Mouse (Mus musculus): ENCODE measurements around the gene Olfr49. TPM values are rescaled to one million over a fixed set of nuclear protein-coding genes. Genes with fewer than 3 reads are reported as not detected.
A peak's percentile ranks its signal among the peaks of the same experiment; 100 is the strongest.

The Olfr49 gene
- polyA plus RNA-seq, 1 experiment from 2014 or later, result not detected

DNA sequence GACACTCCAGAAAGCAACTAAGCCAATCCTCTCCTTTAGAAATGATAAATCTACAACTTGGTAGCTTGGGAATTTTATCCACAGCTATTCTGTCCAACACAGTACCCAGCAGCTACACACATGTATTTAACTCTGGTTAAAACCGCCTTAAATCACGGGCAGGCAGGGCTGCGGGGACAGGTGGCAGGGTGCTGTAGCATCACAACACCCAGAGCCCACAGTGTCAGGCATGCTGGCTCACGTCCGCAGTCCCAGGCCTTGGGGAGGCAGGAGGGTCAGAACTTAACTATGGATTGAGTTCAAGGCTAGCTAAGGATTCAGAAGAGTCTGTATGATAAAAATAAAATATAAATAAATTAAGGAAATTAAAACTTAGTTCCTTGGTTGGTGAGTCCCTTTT, 47.9 kb downstream of the Olfr49 start:
- Histone ChIP-seq H3K27me3 (replicated peaks; ENCODE audit: control insufficient read depth, insufficient read depth, low read length) (no peaks in the 10 kb centered on the region), H3K4me2 (ENCODE audit: low read length) (no peak overlapping the region), H3K4me1 (ENCODE audit: control insufficient read depth, insufficient read depth, low read depth, low read length) (peaks cover 2% of the 10 kb centered on the region; the same call in 1 of the 2 replicates), H3K36me3 (ENCODE audit: control insufficient read depth, insufficient read depth, low read length) (peaks cover 15% of the 10 kb centered on the region), H3K9me3 (ENCODE audit: control insufficient read depth, low read length) (no peaks in the 10 kb centered on the region), H3K27ac (ENCODE audit: low read depth, low read length) (no peak overlapping the region), H3K9ac (ENCODE audit: low read depth, low read length) (no peak overlapping the region), H3K4me3 (ENCODE audit: low read length) (no peak overlapping the region)
- WGBS, result 85% methylated on average over 5 of the region's 5 CpGs
- ATAC-seq, result no peak

GRCm38 (mm10) chr14:54235825-54236540, 48.8 kb downstream of the Olfr49 start:
- H3K9ac ChIP-seq (ENCODE audit: low read depth, low read length), result no peak overlapping the region
- no peak for ATAC-seq
- H3K4me1 ChIP-seq (ENCODE audit: control insufficient read depth, insufficient read depth, low read depth, low read length), result peaks cover 2% of the 10 kb centered on the region; the same call in 1 of the 2 replicates
- WGBS, result 72% methylated on average over 5 of the region's 5 CpGs
- no peak overlapping the region for H3K27ac ChIP-seq (ENCODE audit: low read depth, low read length)
- no peaks in the 10 kb centered on the region for H3K9me3 ChIP-seq (ENCODE audit: control insufficient read depth, low read length)
- no peaks in the 10 kb centered on the region for H3K27me3 ChIP-seq (replicated peaks; ENCODE audit: control insufficient read depth, insufficient read depth, low read length)
- H3K4me3 ChIP-seq (ENCODE audit: low read length), result no peak overlapping the region
- peaks cover 6% of the 10 kb centered on the region; the same call in 1 of the 2 replicates for H3K36me3 ChIP-seq (ENCODE audit: control insufficient read depth, insufficient read depth, low read length)
- H3K4me2 ChIP-seq (ENCODE audit: low read length), result no peak overlapping the region

- 67% methylated on average over 20 of the region's 20 CpGs for WGBS
- Histone ChIP-seq H3K4me1 (ENCODE audit: control insufficient read depth, insufficient read depth, low read depth, low read length) (peaks cover 2% of the 10 kb centered on the region; the same call in 1 of the 2 replicates), H3K4me2 (ENCODE audit: low read length) (no peak overlapping the region), H3K4me3 (ENCODE audit: low read length) (no peak overlapping the region), H3K9me3 (ENCODE audit: control insufficient read depth, low read length) (no peaks in the 10 kb centered on the region), H3K27ac (ENCODE audit: low read depth, low read length) (no peak overlapping the region), H3K36me3 (ENCODE audit: control insufficient read depth, insufficient read depth, low read length) (no peaks in the 10 kb centered on the region), H3K9ac (ENCODE audit: low read depth, low read length) (no peak overlapping the region), H3K27me3 (replicated peaks; ENCODE audit: control insufficient read depth, insufficient read depth, low read length) (no peaks in the 10 kb centered on the region)
- no peak for ATAC-seq
These were observed 50.3 kb downstream of the Olfr49 start for GRCm38 (mm10) chr14:54234231-54235040.

DNA sequence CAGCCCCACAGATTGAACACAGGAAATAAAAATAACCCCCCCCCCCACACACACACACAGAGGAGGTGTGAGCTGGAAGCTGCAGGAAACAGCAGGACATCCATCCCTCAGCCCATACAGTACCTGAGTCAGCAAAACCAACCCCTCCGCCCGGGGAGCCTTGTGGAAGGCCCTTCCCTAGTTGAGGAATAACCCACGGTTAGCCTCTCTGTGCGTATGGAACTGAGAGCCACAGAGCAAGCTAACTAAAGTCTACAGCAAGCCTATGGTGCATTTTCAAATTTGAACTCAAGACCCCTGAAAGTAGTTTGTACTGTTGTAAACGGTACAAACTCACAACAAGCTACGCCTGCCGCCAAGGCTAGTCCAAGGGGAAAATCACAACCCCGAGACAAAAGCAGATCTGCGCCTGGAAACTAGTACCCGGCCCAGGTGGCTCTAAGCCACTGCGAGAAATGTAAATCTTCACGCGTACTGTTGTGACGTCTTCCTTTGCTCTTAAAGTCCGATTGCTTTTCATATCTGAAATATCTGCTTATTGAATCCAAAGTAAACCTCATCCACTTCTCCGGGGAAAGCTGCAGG, 51.1 kb downstream of the Olfr49 start:
- H3K36me3 ChIP-seq (ENCODE audit: control insufficient read depth, insufficient read depth, low read length), result no peaks in the 10 kb centered on the region
- H3K4me3 ChIP-seq (ENCODE audit: low read length), result no peak overlapping the region
- no peak overlapping the region for H3K4me2 ChIP-seq (ENCODE audit: low read length)
- peaks cover 9% of the 10 kb centered on the region for H3K4me1 ChIP-seq (ENCODE audit: control insufficient read depth, insufficient read depth, low read depth, low read length)
- 70% methylated on average over 16 of the region's 16 CpGs for WGBS
- H3K27me3 ChIP-seq (replicated peaks; ENCODE audit: control insufficient read depth, insufficient read depth, low read length), result no peaks in the 10 kb centered on the region
- no peaks in the 10 kb centered on the region for H3K9me3 ChIP-seq (ENCODE audit: control insufficient read depth, low read length)
- ATAC-seq, result no peak
- no peak overlapping the region for H3K9ac ChIP-seq (ENCODE audit: low read depth, low read length)
- H3K27ac ChIP-seq (ENCODE audit: low read depth, low read length), result no peak overlapping the region

DNA sequence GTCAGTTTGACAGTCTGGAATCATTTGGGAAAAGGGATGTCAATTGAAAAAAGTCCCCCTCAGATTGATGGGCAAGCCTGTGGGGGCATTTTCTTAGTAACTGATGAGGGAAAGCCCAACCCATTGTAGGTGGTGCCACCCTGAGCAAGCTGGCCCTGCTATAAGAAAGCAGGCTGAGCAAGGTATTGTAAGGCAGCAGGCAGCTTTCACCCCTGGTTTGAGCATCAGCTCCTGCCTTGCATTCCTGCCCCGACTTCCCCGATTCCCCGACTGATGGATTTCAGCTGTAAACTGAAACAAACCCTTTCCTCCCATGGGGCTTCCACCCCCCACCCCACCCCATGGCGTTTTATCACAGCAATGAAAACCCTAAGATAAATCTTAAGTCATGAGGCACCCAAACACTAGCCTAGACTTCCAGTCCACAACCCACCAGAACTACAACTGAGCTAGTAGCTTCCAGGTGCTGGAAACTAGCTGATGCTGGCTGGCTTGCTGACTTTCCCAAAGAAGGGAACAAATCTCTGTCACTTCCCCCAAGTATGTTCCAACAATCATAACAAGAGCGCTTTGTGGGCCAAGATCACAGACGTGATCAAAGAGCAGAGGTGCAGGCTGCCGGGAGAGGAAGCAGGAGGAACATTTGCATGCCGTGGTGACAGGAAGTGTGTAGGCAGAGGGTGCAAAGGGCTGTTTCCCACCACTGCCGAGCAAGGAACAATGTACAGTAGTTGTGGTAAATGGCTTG, 51.8 kb downstream of the Olfr49 start:
- Histone ChIP-seq H3K4me1 (ENCODE audit: control insufficient read depth, insufficient read depth, low read depth, low read length) (peaks cover 13% of the 10 kb centered on the region), H3K36me3 (ENCODE audit: control insufficient read depth, insufficient read depth, low read length) (no peaks in the 10 kb centered on the region), H3K9me3 (ENCODE audit: control insufficient read depth, low read length) (no peaks in the 10 kb centered on the region), H3K4me3 (ENCODE audit: low read length) (no peak overlapping the region), H3K9ac (ENCODE audit: low read depth, low read length) (no peak overlapping the region), H3K27me3 (replicated peaks; ENCODE audit: control insufficient read depth, insufficient read depth, low read length) (no peaks in the 10 kb centered on the region), H3K27ac (ENCODE audit: low read depth, low read length) (peak overlapping the region; percentile 36; the same call in 1 of the 2 replicates), H3K4me2 (ENCODE audit: low read length) (no peak overlapping the region)
- WGBS, result 33% methylated on average over 9 of the region's 9 CpGs
- ATAC-seq, result no peak

GRCm38 (mm10) chr14:54232143-54232542, 52.6 kb downstream of the Olfr49 start:
- Histone ChIP-seq H3K36me3 (ENCODE audit: control insufficient read depth, insufficient read depth, low read length) (no peaks in the 10 kb centered on the region), H3K4me1 (ENCODE audit: control insufficient read depth, insufficient read depth, low read depth, low read length) (peaks cover 13% of the 10 kb centered on the region), H3K27ac (ENCODE audit: low read depth, low read length) (no peak overlapping the region), H3K4me3 (ENCODE audit: low read length) (no peak overlapping the region), H3K9me3 (ENCODE audit: control insufficient read depth, low read length) (no peaks in the 10 kb centered on the region), H3K9ac (ENCODE audit: low read depth, low read length) (no peak overlapping the region), H3K27me3 (replicated peaks; ENCODE audit: control insufficient read depth, insufficient read depth, low read length) (no peaks in the 10 kb centered on the region), H3K4me2 (ENCODE audit: low read length) (no peak overlapping the region)
- no peak for ATAC-seq
- WGBS, result 44% methylated on average over 9 of the region's 9 CpGs

DNA sequence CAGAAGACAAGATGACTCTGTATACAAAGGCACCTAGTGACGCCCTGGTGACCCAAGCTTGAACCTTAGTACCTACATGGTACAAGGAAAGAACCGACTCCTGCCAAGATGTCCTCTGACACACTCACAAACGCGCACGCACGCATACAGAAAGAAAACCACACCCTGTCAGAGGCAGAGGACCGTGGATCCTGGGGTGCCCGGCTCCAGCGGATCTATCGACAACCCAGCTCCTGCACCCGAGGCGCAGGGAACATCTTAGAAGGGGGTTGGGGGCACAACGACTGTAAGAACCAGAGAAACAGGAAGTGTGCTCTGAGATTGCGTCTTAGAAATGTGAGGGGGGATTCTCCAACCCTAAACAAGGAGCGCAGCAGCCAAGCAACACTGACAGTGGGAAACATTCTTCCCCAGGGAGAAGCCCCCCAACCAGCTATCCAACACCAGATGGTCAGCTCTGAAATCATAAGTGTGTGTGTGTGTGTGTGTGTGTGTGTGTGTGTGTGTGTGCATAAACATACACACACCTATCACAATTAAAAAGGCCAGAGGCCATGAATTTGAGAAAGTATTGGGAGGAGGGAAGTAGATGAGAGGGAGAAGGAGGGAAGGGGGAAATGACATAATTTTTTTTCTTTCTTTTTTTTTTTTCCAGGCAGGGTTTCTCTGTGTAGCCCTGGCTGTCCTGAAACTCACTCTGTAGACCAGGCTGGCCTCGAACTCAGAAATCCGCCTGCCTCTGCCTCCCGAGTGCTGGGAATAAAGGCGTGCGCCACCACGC, 53.4 kb downstream of the Olfr49 start:
- WGBS, result 90% methylated on average over 21 of the region's 21 CpGs
- H3K9ac ChIP-seq (ENCODE audit: low read depth, low read length), result no peak overlapping the region
- H3K4me1 ChIP-seq (ENCODE audit: control insufficient read depth, insufficient read depth, low read depth, low read length), result peaks cover 13% of the 10 kb centered on the region
- no peaks in the 10 kb centered on the region for H3K27me3 ChIP-seq (replicated peaks; ENCODE audit: control insufficient read depth, insufficient read depth, low read length)
- no peaks in the 10 kb centered on the region for H3K36me3 ChIP-seq (ENCODE audit: control insufficient read depth, insufficient read depth, low read length)
- no peak overlapping the region for H3K4me3 ChIP-seq (ENCODE audit: low read length)
- H3K27ac ChIP-seq (ENCODE audit: low read depth, low read length), result no peak overlapping the region
- H3K4me2 ChIP-seq (ENCODE audit: low read length), result no peak overlapping the region
- no peak for ATAC-seq
- H3K9me3 ChIP-seq (ENCODE audit: control insufficient read depth, low read length), result no peaks in the 10 kb centered on the region

GRCm38 (mm10) chr14:54230638-54231150, 54.0 kb downstream of the Olfr49 start:
- Histone ChIP-seq H3K9me3 (ENCODE audit: control insufficient read depth, low read length) (no peaks in the 10 kb centered on the region), H3K36me3 (ENCODE audit: control insufficient read depth, insufficient read depth, low read length) (no peaks in the 10 kb centered on the region), H3K9ac (ENCODE audit: low read depth, low read length) (no peak overlapping the region), H3K4me2 (ENCODE audit: low read length) (no peak overlapping the region), H3K4me3 (ENCODE audit: low read length) (no peak overlapping the region), H3K27ac (ENCODE audit: low read depth, low read length) (no peak overlapping the region), H3K27me3 (replicated peaks; ENCODE audit: control insufficient read depth, insufficient read depth, low read length) (no peaks in the 10 kb centered on the region), H3K4me1 (ENCODE audit: control insufficient read depth, insufficient read depth, low read depth, low read length) (peaks cover 13% of the 10 kb centered on the region)
- ATAC-seq, result no peak
- WGBS, result 84% methylated on average over 14 of the region's 14 CpGs

Data from hindbrain, embryonic 16.5 days (tissue).